Mouse (Mus musculus): ENCODE measurements around the gene Medag.

Medag gene

DNA sequence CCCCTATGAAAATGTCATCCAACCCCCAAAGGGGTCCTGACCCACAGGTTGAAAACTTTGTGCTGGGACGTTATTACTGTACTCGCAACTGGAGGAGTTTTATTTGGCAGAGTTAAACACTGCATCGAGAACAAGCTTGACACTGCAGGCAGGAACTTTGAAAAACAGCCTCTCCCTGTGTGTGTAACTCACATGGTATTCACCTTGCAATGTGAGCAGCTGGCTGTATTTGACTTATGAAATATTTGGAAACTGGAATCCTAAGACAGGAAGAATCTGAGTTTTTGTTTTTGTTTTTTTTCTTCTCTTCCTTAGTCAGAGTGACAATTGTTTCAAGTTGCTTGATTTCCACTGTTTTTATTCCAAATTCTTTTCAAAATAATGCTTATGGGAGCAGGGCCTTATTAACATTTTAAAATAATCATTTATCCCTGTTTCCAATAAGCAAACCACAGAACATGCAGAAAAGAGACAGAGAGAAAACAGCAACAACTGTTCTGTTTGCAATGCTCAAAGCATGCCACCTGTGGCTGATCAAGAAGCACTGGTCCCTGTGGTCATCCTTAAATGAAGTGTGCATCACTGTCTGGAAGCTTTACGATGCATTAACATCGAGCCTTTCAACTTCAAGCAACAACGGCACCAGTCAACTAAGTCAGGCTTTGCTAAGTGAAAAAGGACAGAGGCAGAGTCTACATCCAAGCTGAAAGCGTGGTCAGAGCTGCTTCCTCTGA is 26.2 kb upstream of the Medag start:
- no peak for DNase-seq (ENCODE audit: low spot score)

DNA sequence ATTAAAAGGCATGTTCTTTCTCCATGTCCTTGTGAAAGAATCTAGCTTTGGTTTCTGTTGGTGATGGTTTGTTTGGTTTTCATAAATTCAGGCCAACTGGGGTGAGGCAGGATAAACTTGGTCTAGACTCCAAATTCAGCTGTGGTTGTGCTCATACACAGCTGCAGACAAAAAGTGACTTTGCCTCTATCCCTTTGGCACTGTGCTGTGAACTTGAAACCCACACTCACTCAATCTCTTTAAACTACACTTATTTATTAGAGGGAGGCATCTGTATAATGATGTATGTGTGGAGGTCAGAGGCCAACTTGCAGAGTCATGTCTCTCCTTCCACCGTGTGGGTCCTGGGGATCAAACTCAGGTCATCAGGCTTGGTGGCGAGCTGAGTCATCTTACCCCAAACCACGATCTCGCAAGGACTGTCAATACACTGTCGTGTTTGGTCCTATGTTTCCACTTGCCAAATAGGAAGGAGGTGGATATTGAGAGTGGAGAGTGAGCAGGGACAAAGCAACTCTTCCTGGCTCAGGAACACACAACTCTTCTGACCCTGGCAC is 25.2 kb upstream of the Medag start:
- DNase-seq (ENCODE audit: low spot score) = no peak

DNA sequence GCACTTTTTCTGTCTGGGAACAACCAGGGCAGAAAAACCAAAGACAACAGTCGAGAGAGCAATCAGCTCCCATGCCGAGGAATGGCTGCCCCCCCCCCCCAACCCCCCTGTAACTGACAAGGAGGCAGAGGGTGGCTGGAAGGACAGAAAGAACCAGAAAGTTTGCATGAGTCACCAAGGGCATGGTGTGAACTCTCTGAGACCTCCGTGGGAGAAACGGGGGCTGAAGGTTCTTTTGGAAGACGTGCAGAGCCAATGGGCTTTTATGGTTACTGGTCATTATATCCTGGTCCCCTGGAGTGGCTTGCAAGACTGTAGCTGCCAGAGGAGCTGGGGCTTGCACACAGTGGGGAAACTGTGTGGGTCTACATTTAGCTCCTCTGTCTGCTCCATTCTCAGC is 22.6 kb upstream of the Medag start:
- no peak for DNase-seq (ENCODE audit: low spot score)

DNA sequence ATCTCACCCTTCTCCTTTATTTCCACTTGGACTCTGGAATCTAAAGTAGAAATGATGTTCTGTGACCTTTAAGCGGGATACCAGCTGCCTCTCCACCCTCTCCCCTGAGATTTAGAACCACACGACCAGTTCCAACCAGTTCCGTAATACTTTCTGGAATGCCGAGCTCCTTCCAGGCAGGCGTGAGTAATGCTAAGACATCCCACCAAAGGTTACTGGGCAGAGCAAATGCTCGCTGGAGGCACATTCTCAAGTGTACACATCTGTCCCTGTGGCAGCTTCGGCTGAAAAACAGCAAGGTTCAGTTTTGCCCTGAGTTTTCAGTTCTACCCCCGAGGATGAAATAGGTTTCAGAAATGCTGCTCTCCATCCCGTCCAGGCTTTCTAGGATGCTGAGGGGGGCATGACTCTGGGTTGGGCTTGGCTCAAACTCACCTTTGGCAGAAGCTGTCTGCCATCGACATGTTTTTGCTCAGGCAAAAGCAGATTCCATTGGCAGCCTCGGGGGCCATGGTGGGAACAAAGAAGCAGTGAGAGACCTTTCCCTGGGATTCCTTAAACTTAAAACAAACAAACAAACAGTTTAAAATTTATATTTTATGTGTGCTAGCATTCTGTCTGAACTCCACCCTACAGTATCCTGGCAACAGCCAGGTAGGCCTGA is 21.9 kb upstream of the Medag start:
- DNase-seq (ENCODE audit: low spot score) = peak; percentile 68

DNA sequence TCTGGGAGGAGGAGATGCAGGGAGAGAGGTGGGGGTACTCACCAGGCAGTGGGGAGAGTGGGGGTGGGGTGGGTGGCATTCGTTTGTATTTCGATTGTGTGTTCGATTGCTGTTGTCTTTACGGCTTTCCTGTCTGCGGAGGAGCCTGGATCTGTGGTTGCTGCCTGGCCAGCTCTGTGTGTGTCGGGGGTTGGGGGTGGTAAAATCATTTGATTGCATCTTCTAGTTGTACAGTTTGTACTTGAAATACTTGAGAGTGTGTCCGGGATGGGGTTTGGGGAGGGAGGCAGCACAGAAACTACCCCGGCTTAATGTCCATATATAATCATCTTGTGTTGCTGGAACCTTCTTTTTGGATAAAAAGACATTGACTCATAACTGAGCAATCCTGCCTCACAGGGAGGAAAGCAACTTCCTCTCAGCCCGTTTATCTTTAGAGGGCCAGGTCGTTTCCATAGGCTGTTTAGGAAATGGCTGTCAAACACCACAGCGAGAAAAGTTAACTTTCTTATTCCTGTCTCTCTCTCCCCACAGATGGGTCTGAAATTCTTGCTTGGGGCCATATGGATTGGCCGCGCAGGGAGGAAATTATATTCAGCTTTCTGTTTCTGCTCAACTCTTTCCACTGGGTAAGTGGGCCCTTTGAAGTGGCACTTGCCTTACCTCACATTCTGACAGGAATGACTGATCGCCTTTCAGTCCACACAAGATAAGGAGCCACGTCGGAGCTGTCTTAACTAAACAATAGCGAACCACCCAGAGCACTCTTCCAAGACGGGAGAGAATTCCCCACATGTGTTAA is 19.8 kb upstream of the Medag start:
- DNase-seq (ENCODE audit: low spot score) = peak; percentile 57

DNA sequence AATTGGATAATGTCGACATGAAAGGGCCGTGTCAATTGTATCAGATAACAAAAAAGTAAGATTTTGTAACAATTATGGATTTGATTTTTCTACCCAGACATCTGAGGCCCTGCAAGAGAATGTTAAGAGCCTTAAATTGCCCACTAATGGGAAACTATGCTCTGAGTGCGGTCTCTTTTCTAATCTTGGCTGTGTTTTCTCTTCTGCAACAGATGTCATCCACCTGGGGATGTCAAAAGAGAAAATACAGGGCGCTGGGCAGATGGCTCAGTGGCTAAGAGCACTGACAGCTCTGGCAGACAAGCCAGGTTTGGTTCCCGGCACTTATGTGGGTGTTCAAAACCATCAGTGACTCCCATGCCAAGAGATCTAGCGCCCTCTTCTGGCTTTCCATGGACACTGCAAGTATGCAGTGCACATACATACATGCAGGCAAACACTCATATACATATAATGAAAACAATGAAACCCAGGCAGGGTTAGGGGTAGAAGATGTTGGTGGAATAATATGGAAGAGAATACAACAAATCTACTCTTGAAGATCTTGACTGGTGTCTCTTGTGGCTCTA is 19.0 kb upstream of the Medag start:
- DNase-seq (ENCODE audit: low spot score) = no peak

DNA sequence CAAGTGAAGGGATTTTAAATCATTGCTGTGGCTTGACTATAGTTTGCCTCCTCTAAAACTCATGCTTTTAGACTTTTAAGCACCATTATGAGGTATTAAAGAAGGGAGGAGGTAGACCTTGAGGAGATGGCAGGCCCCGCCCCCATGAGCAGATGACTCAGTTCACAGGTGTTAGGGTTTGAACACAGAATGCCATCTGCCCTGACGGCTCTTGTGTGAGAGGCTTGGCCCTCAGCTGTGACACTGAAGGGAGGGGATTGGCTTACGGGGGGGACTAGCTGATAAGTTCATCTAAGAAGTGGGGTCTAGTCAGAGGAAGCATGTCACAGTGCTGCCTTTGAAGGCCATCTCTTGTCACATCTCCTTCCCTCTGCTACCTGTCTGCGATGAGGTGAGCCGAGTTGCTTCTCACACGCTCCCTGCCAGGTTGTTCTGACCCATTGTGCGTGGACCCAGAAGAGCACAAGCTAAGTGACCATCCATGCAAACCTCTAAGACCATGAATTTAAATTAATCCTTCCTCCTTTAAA is 10.0 kb upstream of the Medag start:
- DNase-seq (ENCODE audit: low spot score) = no peak

DNA sequence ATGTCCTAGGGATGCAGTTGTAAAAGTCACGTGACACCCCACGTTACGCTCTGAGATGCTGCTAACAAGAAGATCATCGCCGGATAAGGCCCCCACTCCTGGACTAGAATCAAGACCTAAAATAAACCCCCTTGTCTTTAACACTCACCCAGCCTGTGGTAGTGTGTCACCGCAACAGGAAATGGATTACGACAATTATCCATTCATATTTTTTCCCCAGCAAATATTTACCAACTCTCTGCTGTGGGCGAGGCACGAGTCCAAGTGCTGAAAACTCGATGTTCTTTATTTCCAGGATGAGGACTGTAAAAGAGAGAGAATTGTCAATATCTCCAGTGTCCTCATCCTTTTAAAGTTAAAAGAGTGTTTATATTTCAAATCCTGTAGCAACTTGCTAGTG is 9.5 kb upstream of the Medag start:
- peak; percentile 35 for DNase-seq (ENCODE audit: low spot score)

DNA sequence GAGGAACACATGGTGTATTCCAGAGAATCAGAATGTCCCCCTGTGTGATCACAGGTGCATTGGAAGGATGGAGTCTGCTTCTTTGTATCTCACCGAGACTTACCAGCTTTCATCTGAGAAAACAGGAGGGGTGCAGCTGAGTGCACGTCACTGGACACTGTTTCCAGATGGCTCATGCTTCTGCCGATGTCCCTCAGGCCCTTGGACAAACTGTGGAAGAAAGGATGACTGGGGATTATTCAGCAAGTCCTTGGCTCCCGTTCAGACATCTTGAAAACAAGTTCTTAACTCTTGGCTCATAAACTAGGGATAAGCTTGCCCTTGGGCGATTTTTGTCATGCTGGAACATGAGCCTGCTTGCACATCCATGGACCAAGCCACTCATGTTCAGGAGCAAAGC is 8.2 kb upstream of the Medag start:
- DNase-seq (ENCODE audit: low spot score) = peak; percentile 59

DNA sequence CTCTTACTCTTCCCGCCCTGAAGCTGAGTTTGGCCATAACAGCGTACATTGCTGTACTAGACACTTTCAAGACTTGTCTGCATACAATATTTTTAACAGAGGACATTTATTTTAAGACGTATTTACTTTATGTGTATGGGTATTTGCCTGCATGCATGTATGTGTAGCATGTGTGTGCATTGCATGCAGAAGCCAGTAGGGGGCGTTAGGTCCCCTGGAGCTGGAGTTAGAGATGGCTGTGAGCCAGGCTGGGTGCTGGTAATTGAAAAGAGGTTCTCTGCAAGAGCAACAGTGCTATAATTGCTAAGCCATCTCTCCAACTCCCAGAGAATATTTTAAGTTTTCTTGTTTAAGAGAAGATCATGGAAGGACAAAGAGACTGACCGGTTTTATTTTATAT is 6.8 kb upstream of the Medag start:
- DNase-seq (ENCODE audit: low spot score) = no peak

DNA sequence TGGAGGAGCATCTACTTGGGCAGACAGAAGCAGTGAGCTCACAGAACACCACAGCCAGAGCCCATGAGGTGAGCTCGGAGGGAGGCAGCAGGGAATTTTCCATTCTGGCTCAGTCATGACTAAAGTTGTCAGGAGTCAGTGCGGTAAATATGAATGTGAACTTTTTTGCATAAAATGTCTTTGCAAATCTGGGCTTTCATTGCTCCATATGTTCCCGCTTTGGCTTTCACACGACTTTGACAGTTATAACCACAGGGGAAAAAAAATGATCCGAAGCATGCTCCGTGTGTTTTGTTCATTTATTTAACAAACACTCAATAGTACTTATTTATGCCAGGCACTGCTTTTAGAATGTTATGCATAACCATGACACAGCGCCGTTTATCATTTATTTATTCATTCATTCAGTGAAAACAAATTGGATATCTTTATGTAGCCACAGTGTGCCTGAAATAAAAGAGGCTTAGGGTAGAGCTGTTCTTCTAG is 4.7 kb upstream of the Medag start:
- DNase-seq (ENCODE audit: low spot score) = no peak

DNA sequence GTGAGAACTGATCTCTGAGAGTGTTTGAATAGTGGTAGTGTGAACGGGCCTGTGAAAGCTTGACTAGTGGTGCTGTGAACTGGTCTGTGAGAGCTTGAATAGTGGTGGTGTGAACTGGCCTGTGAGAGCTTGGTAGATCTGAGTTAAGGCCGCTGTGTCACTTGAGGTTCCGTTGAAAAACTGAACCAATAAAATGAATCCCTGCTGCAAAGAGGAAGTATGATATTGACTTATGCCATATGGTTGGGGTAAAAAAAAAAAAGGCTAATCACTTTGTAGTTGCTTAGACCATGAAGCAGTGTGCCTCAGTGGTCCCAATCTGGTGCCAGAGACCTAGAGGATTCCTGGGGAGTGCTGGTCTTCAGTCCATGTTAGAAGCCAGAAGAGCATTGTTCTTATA is 2.0 kb upstream of the Medag start:
- no peak for DNase-seq (ENCODE audit: low spot score)

DNA sequence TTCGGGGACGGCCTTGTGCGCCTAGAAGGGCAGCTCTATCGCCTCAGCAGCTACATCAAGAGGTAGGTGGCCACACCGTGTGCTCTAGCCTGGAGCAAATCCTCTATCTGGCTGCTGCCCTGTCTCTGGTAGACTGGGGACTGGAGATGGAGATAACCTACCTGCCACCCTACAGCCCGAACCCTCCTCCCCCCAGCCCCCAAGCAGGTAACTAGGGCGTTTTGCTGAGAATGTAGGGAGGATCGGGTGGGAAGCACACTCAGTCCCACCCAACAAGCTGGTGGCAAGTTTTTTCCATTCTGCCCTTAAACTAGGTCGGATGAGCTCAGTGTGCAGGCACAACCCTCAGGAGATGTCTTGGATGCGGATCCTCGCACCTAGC is 636 bp downstream of the Medag start:
- no peak for DNase-seq (ENCODE audit: low spot score)

DNA sequence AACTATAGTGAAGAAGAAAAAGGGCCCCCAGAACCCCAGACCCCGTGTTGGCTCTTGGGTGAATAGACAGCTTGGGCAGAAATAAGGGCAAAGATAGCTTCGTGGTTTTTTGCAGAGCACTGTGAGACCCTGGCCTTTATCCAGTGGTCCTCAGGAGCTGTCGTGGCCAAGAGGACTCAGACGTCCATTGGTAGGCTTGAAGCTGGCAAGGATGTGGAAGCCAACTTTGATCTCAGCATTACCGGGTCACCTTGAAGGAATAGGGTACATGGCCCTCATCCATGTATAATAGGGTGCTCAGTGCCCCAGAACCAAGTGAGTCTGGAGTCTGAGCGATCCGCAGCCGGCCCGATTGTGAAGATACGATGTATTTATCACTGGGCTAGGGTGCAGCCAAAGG is 1.1 kb downstream of the Medag start:
- no peak for DNase-seq (ENCODE audit: low spot score)

DNA sequence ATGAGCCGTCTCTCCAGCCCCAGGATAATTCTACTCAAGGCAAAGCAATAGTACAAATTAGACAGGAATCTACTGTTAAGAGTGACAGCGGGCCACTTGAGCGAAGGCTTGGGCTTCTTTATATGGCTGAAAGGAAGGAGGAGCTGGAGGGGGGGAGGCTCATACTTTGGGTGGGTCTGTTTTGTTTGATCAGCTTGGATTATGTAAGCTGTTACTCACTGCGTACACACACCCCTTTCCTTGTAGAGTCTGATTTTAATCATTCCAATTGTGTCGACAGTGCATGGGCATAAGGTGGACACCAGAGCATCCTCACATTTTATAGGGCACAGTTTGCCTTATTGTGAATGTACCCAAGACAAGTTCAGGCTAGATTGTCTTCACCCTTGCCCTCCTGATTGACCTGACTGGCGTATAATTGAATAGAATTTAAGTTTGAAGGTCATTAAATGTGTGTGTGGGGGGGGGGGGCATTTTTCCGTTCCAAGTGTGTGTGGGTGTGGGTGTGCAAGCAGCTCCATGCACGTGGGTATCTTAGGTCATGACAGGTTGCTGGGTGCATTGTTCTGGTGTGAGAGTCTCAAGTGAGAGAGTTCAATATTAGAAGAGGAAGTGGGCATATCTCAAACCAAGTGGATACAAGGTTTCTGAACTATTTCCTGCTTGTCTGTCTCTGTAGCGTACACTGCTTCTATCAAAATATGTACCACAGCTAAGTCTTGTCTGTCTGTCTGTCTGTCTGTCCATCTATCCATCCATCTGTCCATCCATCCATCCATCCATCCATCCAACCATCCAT is 3.0 kb downstream of the Medag start:
- DNase-seq (ENCODE audit: low spot score) = no peak

DNA sequence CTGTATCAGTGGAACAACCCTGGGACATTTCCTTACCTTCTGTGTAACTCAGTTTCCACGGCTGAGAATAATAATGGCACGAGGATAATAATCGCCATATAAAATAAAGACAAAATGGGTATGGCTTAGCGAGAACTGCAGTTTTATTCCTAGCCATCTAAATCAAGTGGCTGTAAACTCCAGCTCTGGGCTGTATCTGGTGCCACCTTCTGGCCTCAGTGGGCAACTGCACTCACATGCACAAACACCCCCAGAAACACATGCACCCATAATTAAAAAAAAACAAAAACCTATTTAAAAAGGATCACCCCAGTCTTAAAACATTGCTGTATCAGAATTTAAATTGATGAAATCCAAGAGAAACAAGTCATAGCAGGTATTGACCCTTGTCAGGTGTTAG is 5.8 kb downstream of the Medag start:
- DNase-seq (ENCODE audit: low spot score) = no peak

DNA sequence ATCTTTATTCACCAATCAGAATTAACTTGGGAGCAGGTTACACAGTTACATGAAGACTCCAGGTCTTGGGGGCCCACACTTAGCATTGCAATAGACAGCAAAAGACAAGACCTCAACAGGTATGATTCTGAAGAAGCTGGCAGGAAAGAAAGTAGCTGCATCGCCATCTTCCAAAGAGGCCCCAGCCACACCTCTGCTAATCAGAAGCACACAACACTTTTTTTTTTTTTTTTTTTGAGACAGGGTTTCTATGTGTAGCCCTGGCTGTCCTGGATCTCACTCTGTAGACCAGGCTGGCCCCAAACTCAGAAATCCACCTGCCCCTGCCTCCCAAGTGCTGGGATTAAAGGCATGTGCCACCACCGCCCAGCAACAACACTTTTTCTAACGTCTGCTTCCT is 15.0 kb downstream of the Medag start:
- DNase-seq (ENCODE audit: low spot score) = no peak

DNA sequence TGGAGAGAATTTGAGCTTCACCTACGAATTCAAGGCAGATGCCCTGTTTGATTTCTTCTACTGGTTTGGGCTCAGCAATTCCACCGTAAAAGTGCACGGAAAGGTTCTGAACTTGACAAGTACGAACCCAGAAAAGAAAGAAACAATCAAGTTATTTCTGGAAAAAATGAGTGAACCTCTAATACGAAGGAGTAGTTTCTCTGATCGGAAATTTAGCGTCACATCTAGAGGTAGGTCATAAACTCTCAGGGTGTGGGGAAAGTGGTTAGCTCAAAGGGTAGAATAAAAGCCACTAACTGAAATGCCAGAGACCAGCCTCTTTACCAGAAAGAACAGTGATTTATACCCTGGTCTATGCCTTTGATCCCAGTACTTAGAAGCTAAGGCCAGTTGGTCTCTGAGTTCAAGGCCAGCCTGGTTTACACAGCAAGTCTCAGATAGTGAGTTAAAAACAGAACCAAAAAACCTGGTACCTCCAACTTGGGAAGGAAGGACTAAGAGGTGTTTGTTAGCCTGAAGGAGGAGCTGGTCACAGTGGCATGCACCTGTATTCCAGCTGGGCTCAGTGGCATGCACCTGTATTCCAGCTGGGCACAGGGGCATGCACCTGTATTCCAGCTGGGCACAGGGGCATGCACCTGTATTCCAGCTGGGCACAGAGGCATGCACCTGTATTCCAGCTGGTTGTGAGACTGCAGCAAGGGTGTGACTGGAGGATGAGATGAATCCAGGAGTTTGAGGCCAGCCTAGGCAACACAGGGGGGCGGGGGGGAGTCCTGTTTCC is 15.9 kb downstream of the Medag start:
- no peak for DNase-seq (ENCODE audit: low spot score)

DNA sequence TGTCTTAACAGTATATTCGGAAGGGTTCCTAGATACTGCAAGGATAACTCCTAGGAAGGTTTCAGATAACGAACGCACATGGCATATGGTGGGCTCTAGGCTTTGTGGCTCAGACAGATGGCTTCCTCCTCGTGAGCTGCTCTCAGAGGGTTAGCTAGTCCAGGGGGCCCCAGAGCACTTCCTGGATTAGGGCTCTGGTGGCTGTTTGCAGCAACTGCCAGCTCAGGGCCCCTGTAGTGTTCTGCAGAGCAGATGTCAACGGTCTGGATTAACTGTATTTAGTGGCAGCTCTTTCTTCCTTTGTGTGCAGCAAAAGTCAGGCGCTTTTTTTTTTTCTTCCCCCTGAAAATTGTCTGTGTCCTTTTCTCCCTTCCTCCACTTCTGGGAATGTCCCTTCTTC is 16.8 kb downstream of the Medag start:
- no peak for DNase-seq (ENCODE audit: low spot score)

DNA sequence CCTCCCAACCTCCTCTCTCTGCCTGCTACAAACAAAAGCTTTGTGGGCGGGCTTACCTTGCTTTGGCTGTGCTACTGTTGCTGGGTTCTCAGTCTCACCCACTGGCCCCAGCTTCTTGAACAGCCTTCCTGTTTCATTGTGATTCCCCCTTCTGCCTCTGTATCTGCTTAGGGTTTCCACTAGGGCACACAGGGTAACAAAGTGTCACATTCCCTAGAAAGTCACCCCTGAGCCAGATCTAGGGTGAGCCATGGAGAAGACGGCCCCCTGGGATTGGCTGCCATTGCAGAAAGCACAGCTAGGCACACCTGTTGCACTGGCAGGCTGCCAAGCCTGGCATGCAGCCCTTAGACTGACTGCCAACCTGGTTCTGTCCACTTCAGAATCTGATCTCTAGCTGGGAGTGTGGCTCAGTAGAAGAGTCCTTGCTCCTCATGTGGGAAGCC is 17.3 kb downstream of the Medag start:
- peak; percentile 79 for DNase-seq (ENCODE audit: low spot score)
